Mouse (Mus musculus) kidney, postnatal 14 days (tissue): ENCODE results near the gene Fam13a.

Experiments used
- DNase-seq: peaks from one replicate; pipeline ENCODE4 v3.0.0; 2022; ENCODE audit warnings: mixed read lengths

Fam13a gene

GRCm38 (mm10) chr6:58932515-58933188 is 91.7 kb downstream of the Fam13a start:
- DNase-seq: no peak

GRCm38 (mm10) chr6:58931149-58931548 is 93.2 kb downstream of the Fam13a start:
- DNase-seq: no peak

- DNase-seq: no peak
These were observed 94.4 kb downstream of the Fam13a start for GRCm38 (mm10) chr6:58929911-58930431.

DNA sequence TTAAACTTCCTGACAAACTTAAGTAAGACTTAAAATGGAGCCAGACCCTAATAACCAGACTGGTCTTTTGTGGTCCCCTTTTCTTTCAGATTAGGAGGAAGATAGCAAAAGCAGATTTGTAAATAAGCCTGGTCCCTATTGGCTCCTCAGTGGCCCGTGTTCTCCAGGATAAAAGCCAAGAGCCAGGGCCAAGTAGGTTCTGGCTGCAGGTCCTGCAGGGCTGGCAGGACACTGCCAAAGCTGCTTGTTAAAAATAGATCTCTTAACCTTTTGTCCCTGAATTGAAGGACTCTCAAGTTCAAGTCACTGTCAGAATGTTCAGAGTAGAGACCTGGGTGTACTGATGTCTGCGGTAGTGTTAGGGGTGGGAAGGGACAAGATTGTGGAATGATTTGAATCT is 96.5 kb downstream of the Fam13a start:
- no peak for DNase-seq

DNA sequence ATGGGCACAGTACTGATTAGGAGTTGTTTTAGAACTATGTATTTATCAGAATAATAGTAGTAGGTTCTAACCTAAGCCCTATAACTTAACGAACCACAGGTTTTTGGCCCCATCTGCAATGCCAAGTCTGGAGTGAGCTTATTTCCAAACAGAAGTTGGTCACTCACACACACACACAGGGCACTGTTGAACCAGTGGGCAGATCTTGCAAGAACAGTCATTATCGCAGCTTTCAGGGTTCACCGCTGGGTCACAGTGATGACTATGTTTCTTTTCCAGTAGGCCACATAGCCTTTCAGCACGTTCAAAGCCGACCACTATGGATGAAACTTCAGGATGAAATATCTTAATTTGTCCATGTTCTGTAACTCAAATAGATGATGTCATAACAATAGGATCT is 101.8 kb downstream of the Fam13a start:
- no peak for DNase-seq

DNA sequence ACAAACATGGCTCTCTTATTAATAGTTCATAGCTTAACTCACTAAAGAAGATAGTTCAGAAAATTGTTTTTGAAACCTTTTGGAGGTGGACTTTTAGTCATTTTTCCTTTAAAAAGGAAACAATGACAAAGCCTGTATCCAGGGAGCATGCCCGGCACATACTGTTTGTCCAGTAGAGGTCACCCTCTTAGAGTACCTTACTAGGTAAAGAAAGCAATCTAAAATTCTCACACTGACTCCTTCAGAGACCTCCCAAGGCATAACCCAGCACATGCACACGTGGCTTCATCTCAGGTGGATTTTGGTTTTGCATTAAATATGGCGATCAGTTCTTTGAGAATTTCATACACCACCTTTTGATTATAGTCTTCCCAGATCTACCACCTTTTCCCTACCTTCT is 102.7 kb downstream of the Fam13a start:
- DNase-seq: no peak

DNA sequence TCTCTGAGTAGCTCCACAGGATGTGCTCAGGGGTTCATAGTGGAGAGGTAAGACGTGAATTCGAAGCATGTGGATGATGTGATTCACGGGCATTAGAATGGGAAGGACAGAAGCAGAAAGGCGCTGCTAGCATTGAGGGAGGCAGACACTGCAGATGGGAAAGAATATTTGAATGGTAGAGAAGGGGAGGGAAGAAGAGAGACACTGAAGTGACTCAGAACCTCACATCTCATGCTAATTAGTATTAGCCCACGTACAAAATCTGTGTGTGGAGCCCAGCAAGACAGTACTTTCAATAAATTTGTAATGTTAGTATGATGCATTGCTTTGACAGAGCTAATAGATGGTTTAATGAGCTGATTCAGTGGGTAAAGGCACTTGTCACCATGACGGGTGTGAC is 103.6 kb downstream of the Fam13a start:
- no peak for DNase-seq

GRCm38 (mm10) chr6:58916498-58916897 is 107.9 kb downstream of the Fam13a start:
- no peak for DNase-seq

GRCm38 (mm10) chr6:58913971-58914370 is 110.4 kb downstream of the Fam13a start:
- no peak for DNase-seq

GRCm38 (mm10) chr6:58913551-58913950 is 110.8 kb downstream of the Fam13a start:
- no peak for DNase-seq

- DNase-seq: no peak
These were observed 111.5 kb downstream of the Fam13a start for GRCm38 (mm10) chr6:58912842-58913241.

- DNase-seq: no peak
These were observed 116.6 kb downstream of the Fam13a start for GRCm38 (mm10) chr6:58907791-58908190.

GRCm38 (mm10) chr6:58907336-58907735 is 117.0 kb downstream of the Fam13a start:
- no peak for DNase-seq

GRCm38 (mm10) chr6:58906852-58907261 is 117.5 kb downstream of the Fam13a start, which contains the start of gene Nap1l5:
Gene Nap1l5, minus strand, starts transcription at chr6:58907076.
- DNase-seq: peak; percentile 18

DNA sequence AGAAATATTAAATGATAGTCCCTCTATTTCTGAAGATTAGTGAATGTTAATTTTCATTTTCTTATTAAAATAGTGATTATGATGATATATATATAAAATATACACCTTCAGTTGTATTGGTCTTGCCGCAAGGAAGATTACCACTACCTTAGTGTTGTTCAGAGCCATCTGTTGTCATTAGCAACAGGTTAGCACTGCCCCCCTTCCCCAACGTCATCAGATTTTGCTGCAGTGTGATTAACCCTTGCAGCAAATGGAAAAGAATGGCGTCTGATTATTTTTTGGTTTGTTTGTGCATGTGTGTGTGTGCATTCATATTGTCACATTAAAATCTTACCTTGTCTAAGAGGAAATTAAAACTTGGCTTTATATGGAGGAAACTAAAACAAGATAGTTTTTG is 119.8 kb downstream of the Fam13a start:
- no peak for DNase-seq

DNA sequence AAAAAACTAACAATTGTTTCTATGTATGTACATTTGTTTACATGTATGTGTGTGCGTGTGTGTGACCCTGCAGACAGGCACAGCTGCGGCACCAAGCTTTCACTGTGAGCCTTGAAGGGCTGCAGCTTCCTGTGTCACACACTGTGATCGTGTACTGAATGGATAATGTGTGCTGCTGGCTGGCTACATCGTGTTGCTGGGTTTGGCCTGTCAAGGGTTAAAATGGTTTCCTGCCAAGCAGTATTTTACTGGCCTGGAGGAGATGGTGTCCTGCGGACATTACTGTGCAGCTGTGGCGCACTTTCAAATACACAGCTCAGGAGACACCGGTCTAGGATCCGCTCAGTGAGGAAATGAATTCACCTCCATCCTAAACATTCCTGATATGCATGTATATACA is 121.2 kb downstream of the Fam13a start:
- DNase-seq: no peak

GRCm38 (mm10) chr6:58900536-58900935 is 123.8 kb downstream of the Fam13a start:
- no peak for DNase-seq

GRCm38 (mm10) chr6:58899076-58899475 is 125.3 kb downstream of the Fam13a start:
- no peak for DNase-seq

DNA sequence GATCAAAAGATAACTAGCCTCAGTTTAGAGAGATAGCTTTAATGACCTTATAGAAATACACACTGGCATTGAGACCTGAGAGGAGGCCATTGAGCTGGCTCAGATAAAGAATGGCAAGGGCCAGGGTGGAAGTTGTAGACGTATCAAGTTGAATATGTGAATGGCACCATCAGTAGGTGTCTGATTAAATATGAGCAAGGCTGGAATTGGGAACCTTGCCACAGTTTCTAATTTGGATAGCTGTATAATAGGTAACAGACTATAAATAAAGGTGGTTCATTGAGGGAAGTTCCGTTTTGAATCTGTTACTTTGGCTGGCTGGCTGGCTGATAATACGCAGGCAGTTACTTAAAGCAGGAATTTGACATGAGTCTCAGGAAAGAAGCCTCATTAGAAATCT is 127.7 kb downstream of the Fam13a start:
- no peak for DNase-seq

DNA sequence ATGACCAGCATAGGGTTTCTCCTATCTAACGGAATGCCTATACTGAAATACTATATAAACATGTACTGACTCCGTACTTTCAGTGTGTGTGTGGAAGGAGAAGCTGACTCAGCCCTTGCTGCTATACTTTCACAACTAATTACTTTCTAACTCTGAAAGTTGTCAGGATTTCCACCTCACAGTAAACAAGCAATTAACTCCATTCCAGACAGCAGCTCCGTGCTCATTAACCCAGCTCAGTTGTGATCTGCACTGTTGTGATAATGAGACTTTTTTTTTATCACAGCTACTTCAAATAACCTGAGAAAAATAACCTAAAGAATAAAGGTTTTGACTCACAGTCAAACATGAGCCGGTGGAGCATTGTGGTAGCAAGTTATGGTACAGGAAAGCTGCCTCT is 129.4 kb downstream of the Fam13a start:
- DNase-seq: no peak

GRCm38 (mm10) chr6:58893307-58893706 is 131.0 kb downstream of the Fam13a start:
- DNase-seq: no peak

DNA sequence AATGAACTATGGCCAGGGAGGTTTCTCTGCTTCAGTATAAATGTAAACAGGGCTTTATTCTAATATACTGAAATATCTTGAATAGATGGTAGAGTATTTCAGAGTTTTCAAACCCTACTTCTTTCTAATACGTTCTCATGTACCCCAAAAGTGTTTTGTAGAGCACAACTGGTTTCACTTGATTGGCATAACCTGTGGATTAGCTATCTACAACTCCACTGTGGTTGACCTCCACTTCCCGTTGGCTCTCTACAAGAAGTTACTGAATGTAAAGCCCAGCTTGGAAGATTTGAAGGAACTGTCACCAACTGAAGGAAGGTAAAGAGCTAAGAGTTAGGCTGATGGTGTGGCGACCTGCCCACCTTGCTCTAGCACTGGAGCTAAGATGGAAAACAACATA is 134.4 kb downstream of the Fam13a start:
- DNase-seq: no peak

- no peak for DNase-seq
These were observed 142.1 kb downstream of the Fam13a start for GRCm38 (mm10) chr6:58882271-58882670.
